Mouse (Mus musculus) liver, embryonic 12.5 days (tissue): ENCODE measurements around the gene Ralgps1. TPM values are rescaled to one million over a fixed set of nuclear protein-coding genes. Genes with fewer than 3 reads are reported as not detected.
"Not testable (repeated sequence)": the region's sequence is repeated elsewhere in the genome, so short reads cannot be mapped to it uniquely, and the experiment has no call there.

ENCODE experiments used
- ATAC-seq: fragments of 200-750 bp; cut with Nextera tagmentation; 2 replicates; pipeline ENCODE4 v1.8.0; 2017; ENCODE audit warnings: moderate number of reproducible peaks, mild to moderate bottlenecking, moderate library complexity
- H3K27ac ChIP-seq: fragments of 300-500 bp; sonication (generic); 2 replicates; pipeline ENCODE4 v1.5.1; 2016; ENCODE audit warnings: mild to moderate bottlenecking
- H3K27me3 ChIP-seq: fragments of 300-500 bp; sonication (generic); replicated peaks from 2 replicates; pipeline ENCODE4 v1.6.1; 2016; ENCODE audit warnings: mild to moderate bottlenecking, moderate library complexity
- H3K36me3 ChIP-seq: fragments of 300-500 bp; sonication (generic); 2 replicates; pipeline ENCODE4 v1.6.1; 2016; ENCODE audit warnings: mild to moderate bottlenecking, moderate library complexity
- H3K4me1 ChIP-seq: fragments of 300-500 bp; sonication (generic); 2 replicates; pipeline ENCODE4 v1.6.1; 2016
- H3K4me2 ChIP-seq: fragments of 300-500 bp; sonication (generic); 2 replicates; pipeline ENCODE4 v1.6.1; 2016; ENCODE audit warnings: mild to moderate bottlenecking, moderate library complexity
- H3K4me3 ChIP-seq: fragments of 300-500 bp; sonication (generic); 2 replicates; pipeline ENCODE4 v1.5.1; 2016; ENCODE audit warnings: mild to moderate bottlenecking, moderate library complexity
- H3K9ac ChIP-seq: fragments of 300-500 bp; sonication (generic); 2 replicates; pipeline ENCODE4 v1.6.1; 2016; ENCODE audit warnings: mild to moderate bottlenecking, moderate library complexity
- H3K9me3 ChIP-seq: fragments of 300-500 bp; sonication (generic); replicated peaks from 2 replicates; pipeline ENCODE4 v1.6.1; 2016; ENCODE audit warnings: mild to moderate bottlenecking, moderate library complexity
- WGBS: fragments of 180-500 bp; shearing (Covaris S2); methylation state at CpG from one replicate; pipeline ENCODE4 v1.1.7; 2016; ENCODE audit not compliant: insufficient replicate concordance; 5-methylcytosine and 5-hydroxymethylcytosine counted together
- polyA plus RNA-seq: library from polyadenylated mRNA; unstranded; fragments of >200 nt; fragmentation: Nextera tagmentation; extraction: Ambion mirVana; gene quantifications from 2 replicates; pipeline ENCODE4 v1.2.1, GENCODE M21; 2016

Ralgps1 gene
- polyA plus RNA-seq, 1 experiment from 2014 or later, result 1.1 TPM

GRCm38 (mm10) chr2:33130526-33131483 lies 240.5 kb downstream of the Ralgps1 start:
- Histone ChIP-seq H3K4me2 (peak overlapping the region; percentile 98), H3K4me1 (peaks cover 29% of the 10 kb centered on the region), H3K27ac (peak overlapping the region; percentile 36), H3K9ac (peak overlapping the region; percentile 66), H3K27me3 (peaks cover 55% of the 10 kb centered on the region), H3K4me3 (peak overlapping the region; percentile 68), H3K9me3 (no peaks in the 10 kb centered on the region), H3K36me3 (no peaks in the 10 kb centered on the region)
- WGBS, result under 1% methylated on average over 53 of the region's 55 CpGs
- peak; percentile 91 for ATAC-seq

- H3K4me1 ChIP-seq, result peaks cover 29% of the 10 kb centered on the region
- H3K4me2 ChIP-seq, result peak overlapping the region; percentile 98
- H3K36me3 ChIP-seq, result no peaks in the 10 kb centered on the region
- H3K9ac ChIP-seq, result peak overlapping the region; percentile 66
- no peaks in the 10 kb centered on the region for H3K9me3 ChIP-seq
- peak overlapping the region; percentile 68 for H3K4me3 ChIP-seq
- H3K27ac ChIP-seq, result no peak overlapping the region
- H3K27me3 ChIP-seq, result peaks cover 55% of the 10 kb centered on the region
- no peak; the same call in 1 of the 2 replicates for ATAC-seq
- WGBS, result 0% methylated on average over 33 of the region's 33 CpGs
Observed at GRCm38 (mm10) chr2:33130141-33130525, 241.2 kb downstream of the Ralgps1 start.

GRCm38 (mm10) chr2:33129696-33130095 lies 241.6 kb downstream of the Ralgps1 start:
- no peak for ATAC-seq
- no peaks in the 10 kb centered on the region for H3K36me3 ChIP-seq
- H3K9me3 ChIP-seq, result no peaks in the 10 kb centered on the region
- 6% methylated on average over 10 of the region's 10 CpGs for WGBS
- H3K4me1 ChIP-seq, result peaks cover 29% of the 10 kb centered on the region
- peak overlapping the region; percentile 66 for H3K9ac ChIP-seq
- H3K4me2 ChIP-seq, result peak overlapping the region; percentile 98
- H3K27me3 ChIP-seq, result peaks cover 55% of the 10 kb centered on the region
- peak overlapping the region; percentile 68 for H3K4me3 ChIP-seq
- no peak overlapping the region for H3K27ac ChIP-seq

GRCm38 (mm10) chr2:33129005-33129404 lies 242.3 kb downstream of the Ralgps1 start:
- Histone ChIP-seq H3K9ac (no peak overlapping the region), H3K4me1 (peaks cover 29% of the 10 kb centered on the region), H3K27me3 (peaks cover 53% of the 10 kb centered on the region), H3K4me3 (no peak overlapping the region), H3K27ac (no peak overlapping the region), H3K4me2 (no peak overlapping the region), H3K9me3 (no peaks in the 10 kb centered on the region), H3K36me3 (no peaks in the 10 kb centered on the region)
- 56% methylated on average over 2 of the region's 2 CpGs for WGBS
- ATAC-seq, result no peak

- no peak for ATAC-seq
- Histone ChIP-seq H3K9ac (no peak overlapping the region), H3K4me2 (no peak overlapping the region), H3K27me3 (peaks cover 39% of the 10 kb centered on the region), H3K27ac (no peak overlapping the region), H3K9me3 (no peaks in the 10 kb centered on the region), H3K4me3 (no peak overlapping the region), H3K4me1 (peaks cover 29% of the 10 kb centered on the region), H3K36me3 (no peaks in the 10 kb centered on the region)
- 55% methylated on average over 2 of the region's 2 CpGs for WGBS
Observed at GRCm38 (mm10) chr2:33127271-33127670, 244.0 kb downstream of the Ralgps1 start.

GRCm38 (mm10) chr2:33122856-33123255 lies 248.4 kb downstream of the Ralgps1 start:
- ATAC-seq, result no peak
- Histone ChIP-seq H3K4me3 (no peak overlapping the region), H3K9ac (no peak overlapping the region)

GRCm38 (mm10) chr2:33100536-33100935 lies 270.8 kb downstream of the Ralgps1 start:
- H3K9ac ChIP-seq, result no peak overlapping the region
- 63% methylated on average over 8 of the region's 8 CpGs for WGBS
- H3K27me3 ChIP-seq, result no peaks in the 10 kb centered on the region
- no peaks in the 10 kb centered on the region for H3K36me3 ChIP-seq
- H3K9me3 ChIP-seq, result no peaks in the 10 kb centered on the region
- ATAC-seq, result no peak
- H3K4me1 ChIP-seq, result no peaks in the 10 kb centered on the region
- no peak overlapping the region for H3K4me3 ChIP-seq
- H3K27ac ChIP-seq, result no peak overlapping the region
- H3K4me2 ChIP-seq, result no peak overlapping the region

More at GRCm38 (mm10) chr2:33122856-33123255, 248.4 kb downstream of the Ralgps1 start:
- Histone ChIP-seq H3K4me1 (no peaks in the 10 kb centered on the region), H3K27ac (no peak overlapping the region), H3K4me2 (no peak overlapping the region), H3K36me3 (no peaks in the 10 kb centered on the region), H3K27me3 (peaks cover 10% of the 10 kb centered on the region; the same call in 1 of the 2 replicates), H3K9me3 (no peaks in the 10 kb centered on the region)
- WGBS, result 72% methylated on average over 6 of the region's 6 CpGs

GRCm38 (mm10) chr2:33097326-33097725 lies 274.0 kb downstream of the Ralgps1 start:
- not testable (repeated sequence) for H3K27ac ChIP-seq, H3K9ac ChIP-seq, H3K4me1 ChIP-seq, H3K4me3 ChIP-seq, H3K9me3 ChIP-seq, H3K4me2 ChIP-seq, H3K27me3 ChIP-seq, H3K36me3 ChIP-seq, ATAC-seq
- 59% methylated on average over 12 of the region's 12 CpGs for WGBS

GRCm38 (mm10) chr2:33095221-33095671 lies 276.0 kb downstream of the Ralgps1 start:
- H3K27me3 ChIP-seq, result no peaks in the 10 kb centered on the region; the same call in 1 of the 2 replicates
- no peak for ATAC-seq
- H3K36me3 ChIP-seq, result no peaks in the 10 kb centered on the region
- WGBS, result 70% methylated on average over 10 of the region's 10 CpGs
- H3K4me1 ChIP-seq, result no peaks in the 10 kb centered on the region
- no peak overlapping the region for H3K27ac ChIP-seq
- no peak overlapping the region for H3K9ac ChIP-seq
- H3K9me3 ChIP-seq, result no peaks in the 10 kb centered on the region
- H3K4me3 ChIP-seq, result no peak overlapping the region
- H3K4me2 ChIP-seq, result no peak overlapping the region

GRCm38 (mm10) chr2:33090620-33091520 lies 280.4 kb downstream of the Ralgps1 start:
- 66% methylated on average over 8 of the region's 8 CpGs for WGBS
- Histone ChIP-seq H3K36me3 (no peaks in the 10 kb centered on the region), H3K27me3 (no peaks in the 10 kb centered on the region; the same call in 1 of the 2 replicates), H3K4me3 (no peak overlapping the region), H3K4me2 (no peak overlapping the region), H3K9me3 (no peaks in the 10 kb centered on the region), H3K27ac (no peak overlapping the region), H3K4me1 (no peaks in the 10 kb centered on the region), H3K9ac (no peak overlapping the region)
- no peak for ATAC-seq

- 14% methylated on average over 1 of the region's 1 CpGs for WGBS
- not testable (repeated sequence) for H3K9me3 ChIP-seq, H3K4me3 ChIP-seq, H3K4me2 ChIP-seq, H3K27me3 ChIP-seq, H3K27ac ChIP-seq, H3K9ac ChIP-seq, ATAC-seq, H3K36me3 ChIP-seq, H3K4me1 ChIP-seq
Observed at GRCm38 (mm10) chr2:33090033-33090400, 281.3 kb downstream of the Ralgps1 start.
